Mouse (Mus musculus): ENCODE data around the gene Prl7d1.
"Not testable (repeated sequence)": the region's sequence is repeated elsewhere in the genome, so short reads cannot be mapped to it uniquely, and the experiment has no call there.

The Prl7d1 gene

GRCm38 (mm10) chr13:27716636-27717035 is at the start of gene Prl7d1:
Prl7d1 (minus strand) TSS chr13:27716736.
- no peak for DNase-seq (ENCODE audit: low spot score)

GRCm38 (mm10) chr13:27734512-27735186 is 18.1 kb upstream of the Prl7d1 start:
- DNase-seq (ENCODE audit: low spot score), result no peak

- not testable (repeated sequence) for DNase-seq (ENCODE audit: low spot score)
Measured at GRCm38 (mm10) chr13:27730286-27730959, 13.9 kb upstream of the Prl7d1 start.

GRCm38 (mm10) chr13:27725057-27725456 is 8.5 kb upstream of the Prl7d1 start:
- DNase-seq (ENCODE audit: low spot score), result not testable (repeated sequence)

- no peak for DNase-seq (ENCODE audit: low spot score)
Measured at GRCm38 (mm10) chr13:27706521-27706920, 10.0 kb downstream of the Prl7d1 start.

GRCm38 (mm10) chr13:27667936-27668335 is 48.6 kb downstream of the Prl7d1 start, which contains the start of gene Prl7a2:
Prl7a2 (minus strand) TSS chr13:27668036.
- no peak for DNase-seq (ENCODE audit: low spot score)

- DNase-seq (ENCODE audit: low spot score), result no peak
Measured at GRCm38 (mm10) chr13:27660747-27661146, 55.8 kb downstream of the Prl7d1 start.
